Mouse (Mus musculus) heart, embryonic 13.5 days (tissue): ENCODE data around the gene Gse1. TPM values are rescaled to one million over a fixed set of nuclear protein-coding genes. Genes with fewer than 3 reads are reported as not detected.

Experiments used
- ATAC-seq: fragments of 200-750 bp; cut with Nextera tagmentation; 2 replicates; pipeline ENCODE4 v1.8.0; 2017; ENCODE audit warnings: moderate TSS enrichment; ENCODE audit not compliant: insufficient number of reproducible peaks, low FRiP score, low TSS enrichment; ENCODE audit errors: extremely low read depth
- H3K27ac ChIP-seq: fragments of 300-500 bp; sonication (generic); replicated peaks from 2 replicates; pipeline ENCODE4 v1.5.1; 2015; ENCODE audit warnings: moderate library complexity, mild to moderate bottlenecking, inconsistent platforms
- H3K27me3 ChIP-seq: fragments of 300-500 bp; sonication (generic); replicated peaks from 2 replicates; pipeline ENCODE4 v1.6.1; 2015; ENCODE audit warnings: mild to moderate bottlenecking, inconsistent platforms
- H3K36me3 ChIP-seq: fragments of 300-500 bp; sonication (generic); 2 replicates; pipeline ENCODE4 v1.6.1; 2015; ENCODE audit warnings: mild to moderate bottlenecking, inconsistent platforms
- H3K4me1 ChIP-seq: fragments of 300-500 bp; sonication (generic); 2 replicates; pipeline ENCODE4 v1.6.1; 2015; ENCODE audit warnings: inconsistent platforms
- H3K4me2 ChIP-seq: fragments of 300-500 bp; sonication (generic); 2 replicates; pipeline ENCODE4 v1.6.1; 2015; ENCODE audit warnings: inconsistent platforms, mild to moderate bottlenecking, moderate library complexity
- H3K4me3 ChIP-seq: fragments of 300-500 bp; sonication (generic); 2 replicates; pipeline ENCODE4 v1.5.1; 2015; ENCODE audit warnings: moderate library complexity, mild to moderate bottlenecking, inconsistent platforms
- H3K9ac ChIP-seq: fragments of 300-500 bp; sonication (generic); 2 replicates; pipeline ENCODE4 v1.6.1; 2015; ENCODE audit warnings: inconsistent platforms, mild to moderate bottlenecking, moderate library complexity
- H3K9me3 ChIP-seq: fragments of 300-500 bp; sonication (generic); 2 replicates; pipeline ENCODE4 v1.6.1; 2016; ENCODE audit warnings: inconsistent platforms
- WGBS: fragments of 180-500 bp; shearing (Covaris S2); methylation state at CpG from one replicate; pipeline ENCODE4 v1.1.7; 2015; ENCODE audit warnings: mixed read lengths; 5-methylcytosine and 5-hydroxymethylcytosine counted together
- polyA plus RNA-seq: library from polyadenylated mRNA; unstranded; fragments of >200 nt; fragmentation: Nextera tagmentation; extraction: Ambion mirVana; gene quantifications from 2 replicates; pipeline ENCODE4 v1.2.1, GENCODE M21; 2015

The Gse1 gene
- polyA plus RNA-seq, 1 experiment from 2014 or later: 8.5 TPM

DNA sequence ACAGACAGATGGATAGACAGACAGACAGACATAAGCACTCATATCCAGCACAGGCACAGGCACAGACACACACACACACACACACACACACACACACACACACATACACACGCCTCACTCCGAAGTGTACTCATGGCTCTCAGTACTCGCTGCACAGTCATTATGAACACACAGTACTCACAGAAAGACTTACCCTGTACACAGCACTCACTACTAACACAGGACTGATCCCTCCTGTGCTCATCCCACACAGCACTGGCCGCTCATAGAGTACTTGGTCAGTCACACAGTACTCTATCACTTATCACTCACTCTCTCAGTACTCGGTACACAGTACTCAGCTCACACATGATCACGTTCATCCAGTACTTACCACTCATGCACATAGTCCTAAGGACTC is 144.4 kb downstream of the Gse1 start:
- Histone ChIP-seq H3K9me3 (no peaks in the 10 kb centered on the region), H3K27ac (peak overlapping the region; percentile 92), H3K27me3 (no peaks in the 10 kb centered on the region), H3K4me2 (peak overlapping the region; percentile 31), H3K4me3 (no peak overlapping the region), H3K4me1 (peaks cover 98% of the 10 kb centered on the region), H3K9ac (peak overlapping the region; percentile 41), H3K36me3 (no peaks in the 10 kb centered on the region)
- 74% methylated on average over 6 of the region's 6 CpGs for WGBS
- no peak for ATAC-seq

GRCm38 (mm10) chr8:120373621-120374020 is 145.4 kb downstream of the Gse1 start:
- ATAC-seq: no peak
- no peaks in the 10 kb centered on the region for H3K36me3 ChIP-seq
- WGBS: 67% methylated on average over 3 of the region's 3 CpGs
- H3K9me3 ChIP-seq: no peaks in the 10 kb centered on the region
- H3K9ac ChIP-seq: peak overlapping the region; percentile 20
- H3K4me3 ChIP-seq: no peak overlapping the region
- peak overlapping the region; percentile 63 for H3K27ac ChIP-seq
- peak overlapping the region; percentile 31 for H3K4me2 ChIP-seq
- no peaks in the 10 kb centered on the region for H3K27me3 ChIP-seq
- peaks cover 98% of the 10 kb centered on the region for H3K4me1 ChIP-seq

- 79% methylated on average over 1 of the region's 1 CpGs for WGBS
- H3K9me3 ChIP-seq: no peaks in the 10 kb centered on the region
- peak overlapping the region; percentile 64 for H3K9ac ChIP-seq
- no peak for ATAC-seq
- H3K4me3 ChIP-seq: no peak overlapping the region
- H3K27me3 ChIP-seq: no peaks in the 10 kb centered on the region
- peaks cover 98% of the 10 kb centered on the region for H3K4me1 ChIP-seq
- no peaks in the 10 kb centered on the region for H3K36me3 ChIP-seq
- H3K27ac ChIP-seq: peak overlapping the region; percentile 63
- H3K4me2 ChIP-seq: no peak overlapping the region
Observed at GRCm38 (mm10) chr8:120374070-120374469, 145.8 kb downstream of the Gse1 start.

DNA sequence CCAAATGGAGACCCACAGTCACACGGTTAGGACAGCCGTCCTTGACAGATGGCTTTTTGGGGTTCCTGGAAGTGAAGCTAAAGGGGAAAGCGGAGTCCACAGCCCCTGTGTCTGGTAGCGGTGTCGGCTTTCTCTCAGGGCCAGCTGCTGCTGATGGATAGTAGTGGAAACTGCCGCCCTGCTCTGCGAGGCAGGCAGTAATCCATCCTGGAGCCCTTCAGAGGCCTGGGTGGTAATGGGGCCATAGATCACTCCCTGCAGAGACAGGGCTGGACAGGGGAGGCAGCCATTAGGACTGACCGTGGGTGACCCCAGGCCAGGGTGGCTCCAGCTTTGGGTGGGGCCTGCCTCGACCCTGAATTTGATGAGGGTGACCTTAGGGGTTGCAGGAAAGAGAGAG is 146.3 kb downstream of the Gse1 start:
- no peak for ATAC-seq
- H3K4me3 ChIP-seq: no peak overlapping the region
- peak overlapping the region; percentile 64 for H3K9ac ChIP-seq
- WGBS: 43% methylated on average over 9 of the region's 9 CpGs
- H3K36me3 ChIP-seq: no peaks in the 10 kb centered on the region
- peaks cover 98% of the 10 kb centered on the region for H3K4me1 ChIP-seq
- no peak overlapping the region for H3K4me2 ChIP-seq
- no peaks in the 10 kb centered on the region for H3K27me3 ChIP-seq
- H3K9me3 ChIP-seq: no peaks in the 10 kb centered on the region
- peak overlapping the region; percentile 63 for H3K27ac ChIP-seq

GRCm38 (mm10) chr8:120375170-120375569 is 146.9 kb downstream of the Gse1 start:
- ATAC-seq: no peak
- WGBS: 48% methylated on average over 5 of the region's 5 CpGs
- Histone ChIP-seq H3K4me1 (peaks cover 94% of the 10 kb centered on the region), H3K9ac (peak overlapping the region; percentile 64), H3K27me3 (0 out of 2 replicates have a peak, but pooled peaks cover 3% of the 10 kb centered on the region), H3K36me3 (no peaks in the 10 kb centered on the region), H3K4me2 (no peak overlapping the region), H3K27ac (0 out of 2 replicates have a peak overlapping the region, but pooled peaks have one; percentile 63), H3K9me3 (no peaks in the 10 kb centered on the region), H3K4me3 (no peak overlapping the region)

DNA sequence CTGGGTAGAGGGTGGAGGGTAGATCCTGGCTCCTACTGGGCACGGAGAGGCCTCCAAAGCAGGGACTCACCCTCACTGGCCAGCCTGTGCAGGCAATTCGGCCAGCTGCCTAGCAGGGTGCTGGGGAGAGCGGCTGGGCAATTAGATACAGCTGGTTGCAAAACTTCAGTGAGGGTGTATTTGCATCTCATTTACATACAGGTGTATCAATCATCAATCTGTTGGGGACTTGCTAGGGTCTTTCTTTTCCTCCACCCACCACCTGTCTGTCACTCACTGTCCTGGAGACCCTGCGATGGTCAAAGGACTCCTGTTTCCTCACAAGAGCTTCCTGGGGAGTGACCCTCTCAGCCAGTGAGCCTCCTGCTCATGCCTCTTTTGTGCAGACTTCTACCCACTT is 148.0 kb downstream of the Gse1 start:
- H3K9ac ChIP-seq: no peak overlapping the region; the same call in 1 of the 2 replicates
- H3K9me3 ChIP-seq: no peaks in the 10 kb centered on the region
- H3K36me3 ChIP-seq: no peaks in the 10 kb centered on the region
- peaks cover 94% of the 10 kb centered on the region for H3K4me1 ChIP-seq
- 82% methylated on average over 4 of the region's 4 CpGs for WGBS
- no peak overlapping the region for H3K4me3 ChIP-seq
- 0 out of 2 replicates have a peak, but pooled peaks cover 10% of the 10 kb centered on the region for H3K27me3 ChIP-seq
- no peak for ATAC-seq
- no peak overlapping the region for H3K4me2 ChIP-seq
- 0 out of 2 replicates have a peak overlapping the region, but pooled peaks have one; percentile 42 for H3K27ac ChIP-seq

DNA sequence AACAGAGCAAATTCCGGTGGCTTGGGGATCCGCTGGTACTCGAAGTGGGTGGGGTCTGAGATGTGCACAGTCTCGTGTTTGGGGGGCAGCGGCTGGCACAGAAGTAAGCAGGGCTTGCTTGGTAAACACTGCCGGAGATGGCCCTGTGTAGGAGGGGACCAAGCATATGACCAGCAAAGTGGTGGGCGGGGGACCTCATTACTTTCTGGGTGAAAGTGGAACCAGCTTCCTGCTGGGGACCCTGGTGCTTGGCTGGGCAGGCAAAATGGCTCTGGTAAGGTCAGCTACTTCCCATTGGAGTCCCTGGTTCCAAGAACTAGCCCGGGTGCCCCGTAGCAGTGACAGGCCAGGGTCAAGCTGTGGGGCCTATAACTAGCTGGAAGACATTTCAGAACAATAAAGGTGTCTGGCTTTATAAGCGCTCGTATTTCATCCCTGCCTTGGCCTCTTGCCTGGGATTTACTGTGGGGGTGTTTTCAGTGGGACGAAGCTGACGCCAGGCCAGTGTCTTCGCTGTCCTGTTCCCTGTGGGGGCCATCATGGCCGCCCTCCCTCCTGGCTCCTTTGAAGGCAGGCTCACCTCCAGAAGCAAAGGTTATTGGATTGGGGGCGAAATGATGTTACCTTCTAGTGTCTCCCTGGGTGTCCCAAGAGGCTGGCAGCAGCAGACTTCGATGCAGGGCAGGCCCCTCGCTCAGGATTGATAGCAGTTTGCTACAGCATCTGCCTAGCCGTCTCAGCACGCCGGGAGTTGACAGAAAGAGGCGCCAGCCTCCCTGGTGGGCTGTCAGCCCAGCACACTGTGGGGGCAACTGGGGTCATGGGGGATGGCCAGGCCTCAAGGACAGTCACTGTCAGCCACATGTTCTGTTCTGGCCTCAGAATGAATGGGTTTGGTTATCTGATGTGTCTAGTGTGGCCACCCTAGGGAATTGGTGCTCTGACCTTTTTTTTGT is 148.9 kb downstream of the Gse1 start:
- H3K27ac ChIP-seq: peak overlapping the region; percentile 42
- no peak overlapping the region for H3K4me2 ChIP-seq
- H3K36me3 ChIP-seq: no peaks in the 10 kb centered on the region
- WGBS: 55% methylated on average over 22 of the region's 22 CpGs
- 0 out of 2 replicates have a peak, but pooled peaks cover 10% of the 10 kb centered on the region for H3K27me3 ChIP-seq
- no peak for ATAC-seq
- peaks cover 94% of the 10 kb centered on the region for H3K4me1 ChIP-seq
- H3K9me3 ChIP-seq: no peaks in the 10 kb centered on the region
- peak overlapping the region; percentile 52 for H3K9ac ChIP-seq
- no peak overlapping the region for H3K4me3 ChIP-seq

GRCm38 (mm10) chr8:120377803-120378189 is 149.5 kb downstream of the Gse1 start:
- Histone ChIP-seq H3K27ac (no peak overlapping the region), H3K4me3 (no peak overlapping the region), H3K9me3 (no peaks in the 10 kb centered on the region), H3K36me3 (no peaks in the 10 kb centered on the region), H3K27me3 (0 out of 2 replicates have a peak, but pooled peaks cover 10% of the 10 kb centered on the region), H3K4me1 (peaks cover 94% of the 10 kb centered on the region), H3K9ac (0 out of 2 replicates have a peak overlapping the region, but pooled peaks have one; percentile 40), H3K4me2 (no peak overlapping the region)
- no peak for ATAC-seq
- WGBS: 74% methylated on average over 7 of the region's 7 CpGs

DNA sequence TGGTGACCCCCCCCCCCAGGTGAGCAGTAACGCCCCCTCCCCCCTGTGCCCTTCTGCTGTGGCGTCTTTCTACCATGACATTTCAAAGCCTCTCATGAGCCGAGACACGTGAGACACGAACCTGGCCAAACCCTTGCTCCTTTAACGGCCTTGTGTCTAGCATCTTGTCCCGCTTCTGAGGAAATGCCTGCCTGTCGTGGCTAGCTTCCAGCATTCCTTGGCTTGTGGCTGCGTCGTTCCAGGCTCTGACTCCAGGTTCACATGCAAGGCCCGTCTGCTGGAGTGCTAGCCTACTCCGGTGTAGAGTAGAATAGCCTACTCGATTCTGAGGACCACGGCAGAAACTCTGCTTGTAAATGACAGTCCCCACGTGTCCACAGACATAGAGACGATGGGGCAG is 150.1 kb downstream of the Gse1 start:
- no peaks in the 10 kb centered on the region for H3K9me3 ChIP-seq
- no peaks in the 10 kb centered on the region for H3K36me3 ChIP-seq
- 31% methylated on average over 15 of the region's 16 CpGs for WGBS
- peaks cover 94% of the 10 kb centered on the region for H3K4me1 ChIP-seq
- ATAC-seq: no peak
- H3K4me2 ChIP-seq: no peak overlapping the region
- H3K27me3 ChIP-seq: 0 out of 2 replicates have a peak, but pooled peaks cover 10% of the 10 kb centered on the region
- peak overlapping the region; percentile 40; the same call in 1 of the 2 replicates for H3K9ac ChIP-seq
- no peak overlapping the region for H3K4me3 ChIP-seq
- H3K27ac ChIP-seq: 0 out of 2 replicates have a peak overlapping the region, but pooled peaks have one; percentile 24

DNA sequence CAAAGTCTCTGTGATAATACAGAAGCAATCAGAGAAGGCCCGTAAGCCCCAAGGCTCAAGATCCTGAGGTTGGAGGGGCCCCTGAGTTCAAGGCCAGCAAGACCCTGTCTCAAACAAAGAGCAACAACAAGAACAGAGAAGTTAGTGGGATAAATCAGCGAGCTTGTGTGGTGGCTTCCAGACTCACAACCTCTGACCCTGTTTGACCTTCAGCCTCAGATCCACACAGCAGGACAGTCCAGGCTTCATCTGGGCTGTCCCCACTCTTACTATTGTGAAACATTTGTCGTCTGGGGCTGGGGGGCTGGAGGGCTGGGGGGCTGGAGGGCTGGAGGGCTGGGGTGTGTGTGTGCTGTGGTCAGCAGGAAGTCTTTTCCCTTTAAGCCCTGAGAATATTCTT is 150.8 kb downstream of the Gse1 start:
- 0 out of 2 replicates have a peak, but pooled peaks cover 10% of the 10 kb centered on the region for H3K27me3 ChIP-seq
- WGBS: 56% methylated on average over 3 of the region's 3 CpGs
- no peak overlapping the region for H3K4me2 ChIP-seq
- H3K9ac ChIP-seq: peak overlapping the region; percentile 40; the same call in 1 of the 2 replicates
- no peaks in the 10 kb centered on the region for H3K9me3 ChIP-seq
- H3K27ac ChIP-seq: no peak overlapping the region
- H3K36me3 ChIP-seq: no peaks in the 10 kb centered on the region
- no peak for ATAC-seq
- peaks cover 94% of the 10 kb centered on the region for H3K4me1 ChIP-seq
- H3K4me3 ChIP-seq: no peak overlapping the region

GRCm38 (mm10) chr8:120381865-120382264 is 153.6 kb downstream of the Gse1 start:
- H3K4me2 ChIP-seq: peak overlapping the region; percentile 44

More at GRCm38 (mm10) chr8:120381865-120382264, 153.6 kb downstream of the Gse1 start:
- H3K27ac ChIP-seq: peak overlapping the region; percentile 98
- H3K36me3 ChIP-seq: no peaks in the 10 kb centered on the region
- 0 out of 2 replicates have a peak, but pooled peaks cover 10% of the 10 kb centered on the region for H3K27me3 ChIP-seq
- whole genome bisulfite sequencing: 45% methylated on average over 4 of the region's 4 CpGs
- H3K4me3 ChIP-seq: no peak overlapping the region
- H3K9me3 ChIP-seq: no peaks in the 10 kb centered on the region
- H3K9ac ChIP-seq: peak overlapping the region; percentile 73
- no peak for ATAC-seq
- peaks cover 72% of the 10 kb centered on the region for H3K4me1 ChIP-seq
